8 mouse cellular contexts compared by ENCODE assay signal in genomic region chr5:137107024-137107423, GRCm38 (mm10). TPM values are rescaled to one million over a fixed set of nuclear protein-coding genes. Genes with fewer than 3 reads are reported as not detected.
DNase-seq lines count a peak whose midpoint lies in the region; ATAC-seq and TF ChIP-seq lines count a peak whose summit lies in the region.

No protein-coding gene starts in this region.

- H3K9ac ChIP-seq in embryonic facial prominence, embryonic 15.5 days, result no peak overlapping the region
- no peak overlapping the region for H3K9ac ChIP-seq in liver, embryonic 13.5 days
- no peak overlapping the region for H3K9ac ChIP-seq in neural tube, embryonic 14.5 days (replicated peaks; ENCODE audit: low read depth, low read length)

- H3K4me2 ChIP-seq in embryonic facial prominence, embryonic 15.5 days (replicated peaks), result 0 out of 2 replicates have a peak overlapping the region, but pooled peaks have one; percentile 8
- H3K4me2 ChIP-seq in liver, embryonic 13.5 days, result peak overlapping the region; percentile 23; the same call in 1 of the 2 replicates
- peak overlapping the region; percentile 12; the same call in 1 of the 2 replicates for H3K4me2 ChIP-seq in neural tube, embryonic 14.5 days (ENCODE audit: low read depth, low read length)

- WGBS in embryonic facial prominence, embryonic 15.5 days, result 5% methylated on average over 6 of the region's 6 CpGs
- 7% methylated on average over 6 of the region's 6 CpGs for WGBS in liver, embryonic 13.5 days (ENCODE audit: insufficient replicate concordance)
- 12% methylated on average over 6 of the region's 6 CpGs for WGBS in neural tube, embryonic 14.5 days
- WGBS in thymus, adult 2 months, result 29% methylated on average over 6 of the region's 6 CpGs

- H3K4me3 ChIP-seq in embryonic facial prominence, embryonic 15.5 days (replicated peaks), result no peak overlapping the region
- H3K4me3 ChIP-seq in liver, embryonic 13.5 days (replicated peaks), result no peak overlapping the region
- H3K4me3 ChIP-seq in neural tube, embryonic 14.5 days (ENCODE audit: low read depth, low read length), result no peak overlapping the region
- no peak overlapping the region for H3K4me3 ChIP-seq in thymus, adult 2 months (ENCODE audit: control insufficient read depth, insufficient read depth, low read length)

- no peak for TF ChIP-seq POLR2A in thymus, adult 2 months (IDR thresholded peaks at IDR 0.05; ENCODE audit: control insufficient read depth, extremely low read depth, insufficient read depth, low read length, poor library complexity)

- peak; percentile 77 for DNase-seq in CD4-positive helper T cell, adult 2 months (ENCODE audit: low read depth, low spot score)
- DNase-seq in adrenal gland, postnatal 25 days, result peak; percentile 80
- peak; percentile 82 for DNase-seq in heart, adult 8-10 months (ENCODE audit: low spot score)
- peak; percentile 86 for DNase-seq in kidney, postnatal 14 days
- DNase-seq in liver, embryonic 13.5 days, result peak; percentile 74
- peak; percentile 75 for DNase-seq in thymus, adult 2 months

- H3K27ac ChIP-seq in embryonic facial prominence, embryonic 15.5 days (replicated peaks), result no peak overlapping the region
- H3K27ac ChIP-seq in liver, embryonic 13.5 days, result peak overlapping the region; percentile 50
- H3K27ac ChIP-seq in neural tube, embryonic 14.5 days (ENCODE audit: low read depth, low read length), result no peak overlapping the region
- no peak overlapping the region for H3K27ac ChIP-seq in thymus, adult 2 months (ENCODE audit: control insufficient read depth, insufficient read depth, low read length)

- TF ChIP-seq CTCF in thymus, adult 2 months (IDR thresholded peaks at IDR 0.05; ENCODE audit: borderline replicate concordance, control insufficient read depth, extremely low read depth, insufficient read depth, low read length, poor library complexity), result no peak

- no peaks in the 10 kb centered on the region for H3K27me3 ChIP-seq in embryonic facial prominence, embryonic 15.5 days
- H3K27me3 ChIP-seq in liver, embryonic 13.5 days, result peaks cover 3% of the 10 kb centered on the region; the same call in 1 of the 2 replicates
- H3K27me3 ChIP-seq in neural tube, embryonic 14.5 days (ENCODE audit: control insufficient read depth, insufficient read depth, low read length), result no peaks in the 10 kb centered on the region
- no peaks in the 10 kb centered on the region for H3K27me3 ChIP-seq in thymus, adult 2 months (ENCODE audit: control insufficient read depth, insufficient read depth, low read length)

- H3K36me3 ChIP-seq in embryonic facial prominence, embryonic 15.5 days, result peaks cover 8% of the 10 kb centered on the region; the same call in 1 of the 2 replicates
- peaks cover 34% of the 10 kb centered on the region for H3K36me3 ChIP-seq in liver, embryonic 13.5 days
- no peaks in the 10 kb centered on the region for H3K36me3 ChIP-seq in neural tube, embryonic 14.5 days (ENCODE audit: control insufficient read depth, insufficient read depth, low read length)
- H3K36me3 ChIP-seq in thymus, adult 2 months (ENCODE audit: control insufficient read depth, insufficient read depth, low read length), result no peaks in the 10 kb centered on the region

- H3K9me3 ChIP-seq in embryonic facial prominence, embryonic 15.5 days (replicated peaks), result no peaks in the 10 kb centered on the region
- H3K9me3 ChIP-seq in liver, embryonic 13.5 days (replicated peaks), result peaks cover 25% of the 10 kb centered on the region
- H3K9me3 ChIP-seq in neural tube, embryonic 14.5 days (ENCODE audit: control insufficient read depth, low read length), result no peaks in the 10 kb centered on the region

- peaks cover 21% of the 10 kb centered on the region for H3K4me1 ChIP-seq in embryonic facial prominence, embryonic 15.5 days
- H3K4me1 ChIP-seq in liver, embryonic 13.5 days (replicated peaks), result peaks cover 60% of the 10 kb centered on the region
- no peaks in the 10 kb centered on the region for H3K4me1 ChIP-seq in neural tube, embryonic 14.5 days (ENCODE audit: control insufficient read depth, insufficient read depth, low read length)
- H3K4me1 ChIP-seq in thymus, adult 2 months (replicated peaks; ENCODE audit: control insufficient read depth, insufficient read depth, low read length), result peaks cover 20% of the 10 kb centered on the region

- ATAC-seq in embryonic facial prominence, embryonic 15.5 days (ENCODE audit: insufficient number of reproducible peaks, low FRiP score, low TSS enrichment, low read depth), result no peak
- no peak for ATAC-seq in liver, embryonic 13.5 days (ENCODE audit: low read depth)
- ATAC-seq in neural tube, embryonic 14.5 days (ENCODE audit: low read depth), result no peak

RNA-seq across cellular contexts. Expression of gene Trim56, which starts 9.0 kb away (rescaled TPM):
- total RNA-seq in adrenal gland, postnatal 25 days (2021), result 44.0 and 53.3 TPM in 2 replicates
- 7.8 and 8.5 TPM in 2 replicates for polyA plus RNA-seq in embryonic facial prominence, embryonic 15.5 days (2015; fragmentation: Nextera tagmentation; extraction: Ambion mirVana)
- total RNA-seq in heart, adult 8-10 months (2022), result 10 to 100 TPM; 20.2 to 22.1 (median 21.5) TPM
- polyA plus RNA-seq in liver, embryonic 13.5 days (2015; fragmentation: Nextera tagmentation; extraction: Ambion mirVana), result 8.4 and 9.9 TPM in 2 replicates
- 2.1 and 3.0 TPM in 2 replicates for polyA plus RNA-seq in neural tube, embryonic 14.5 days (2014; fragmentation: Nextera tagmentation; extraction: Ambion mirVana)
- polyA plus RNA-seq in thymus, adult 2 months (2012; rRNA removed), result 49.3 and 55.8 TPM in 2 replicates

RNA-seq across cellular contexts. Expression of gene Serpine1, which starts 35.0 kb away (rescaled TPM):
- total RNA-seq in adrenal gland, postnatal 25 days (2021), result 2.0 and 3.4 TPM in 2 replicates
- 0.38 and 0.51 TPM in 2 replicates for polyA plus RNA-seq in embryonic facial prominence, embryonic 15.5 days (2015; fragmentation: Nextera tagmentation; extraction: Ambion mirVana)
- total RNA-seq in heart, adult 8-10 months (2022), result 10 to 100 TPM; 33.2 to 59.2 (median 47.4) TPM
- polyA plus RNA-seq in liver, embryonic 13.5 days (2015; fragmentation: Nextera tagmentation; extraction: Ambion mirVana), result 0.05 TPM in 1 of 2 replicates, not detected in the other
- 0.30 and 0.44 TPM in 2 replicates for polyA plus RNA-seq in neural tube, embryonic 14.5 days (2014; fragmentation: Nextera tagmentation; extraction: Ambion mirVana)
- 3.1 and 4.1 TPM in 2 replicates for polyA plus RNA-seq in thymus, adult 2 months (2012; rRNA removed)

RNA-seq across cellular contexts. Expression of gene Muc3, which starts 42.1 kb away (rescaled TPM):
- total RNA-seq in adrenal gland, postnatal 25 days (2021), result not detected in 2 replicates
- polyA plus RNA-seq in embryonic facial prominence, embryonic 15.5 days (2015; fragmentation: Nextera tagmentation; extraction: Ambion mirVana), result 0.09 TPM in 1 of 2 replicates, not detected in the other
- total RNA-seq in heart, adult 8-10 months (2022), result not detected
- not detected in 2 replicates for polyA plus RNA-seq in liver, embryonic 13.5 days (2015; fragmentation: Nextera tagmentation; extraction: Ambion mirVana)
- not detected in 2 replicates for polyA plus RNA-seq in neural tube, embryonic 14.5 days (2014; fragmentation: Nextera tagmentation; extraction: Ambion mirVana)
- polyA plus RNA-seq in thymus, adult 2 months (2012; rRNA removed), result 0.52 and 0.86 TPM in 2 replicates
